Mouse (Mus musculus) liver, adult 2 months (tissue): Measurements from ENCODE around the gene Mxra7.

ENCODE experiments used
- CTCF ChIP-seq: fragments of 200-500 bp; IDR thresholded peaks from 2 replicates; pipeline ENCODE4 v1.5.1; 2011; ENCODE audit warnings: low read depth, low read length, control low read depth
- POLR2A ChIP-seq: fragments of 200-500 bp; IDR thresholded peaks from 2 replicates; pipeline ENCODE4 v1.6.1; 2011; ENCODE audit warnings: low read length, control low read depth; ENCODE audit not compliant: insufficient read depth; ENCODE audit errors: extremely low read depth

- TF ChIP-seq CTCF (no peak), POLR2A (no peak)
Measured at GRCm38 (mm10) chr11:116808811-116809395, 18.9 kb downstream of the Mxra7 start.
